Mouse (Mus musculus): ENCODE data around the gene Phgdh. TPM values are rescaled to one million over a fixed set of nuclear protein-coding genes. Genes with fewer than 3 reads are reported as not detected.

The Phgdh gene
- total and polyA plus RNA-seq, 3 experiments = not detected

GRCm38 (mm10) chr3:98339097-98339705 is 589 bp downstream of the Phgdh start:
- no peak for ATAC-seq (ENCODE audit: extremely low read depth, insufficient number of reproducible peaks, low FRiP score, poor library complexity, severe bottlenecking)
- Histone ChIP-seq H3K27me3 (ENCODE audit: insufficient read depth, low read length) (no peaks in the 10 kb centered on the region), H3K4me3 (ENCODE audit: low read depth, low read length) (no peak overlapping the region; the same call in 1 of the 2 replicates), H3K9me3 (replicated peaks) (peaks cover 55% of the 10 kb centered on the region), H3K4me1 (ENCODE audit: insufficient read depth, low read depth, low read length) (no peaks in the 10 kb centered on the region), H3K36me3 (replicated peaks) (no peaks in the 10 kb centered on the region)
- TF ChIP-seq CTCF (IDR thresholded peaks at IDR 0.05; ENCODE audit: low read depth, low read length) = no peak
- TF ChIP-seq POLR2AphosphoS5 (IDR thresholded peaks at IDR 0.05; ENCODE audit: insufficient replicate concordance, low read depth, low read length) = no peak
- TF ChIP-seq GATA2 (IDR thresholded peaks at IDR 0.05; ENCODE audit: borderline replicate concordance, low read depth, low read length) = no peak
- no peak for TF ChIP-seq TAL1 (conservative IDR thresholded peaks at IDR 0.05; ENCODE audit: low read depth, low read length)
- TF ChIP-seq GATA1 (IDR thresholded peaks at IDR 0.05; ENCODE audit: borderline replicate concordance, low read length) = no peak
- no peak for DNase-seq (ENCODE audit: low spot score)

- no peaks in the 10 kb centered on the region for H3K4me1 ChIP-seq (ENCODE audit: insufficient read depth, low read depth, low read length)
- no peak for DNase-seq (ENCODE audit: low spot score)
Measured at GRCm38 (mm10) chr3:98338584-98339041, 1.2 kb downstream of the Phgdh start.

GRCm38 (mm10) chr3:98336661-98337654 is 2.8 kb downstream of the Phgdh start:
- Histone ChIP-seq H3K27me3 (ENCODE audit: insufficient read depth, low read length) (no peaks in the 10 kb centered on the region), H3K9me3 (replicated peaks) (peaks cover 59% of the 10 kb centered on the region), H3K36me3 (replicated peaks) (no peaks in the 10 kb centered on the region), H3K4me1 (ENCODE audit: insufficient read depth, low read depth, low read length) (no peaks in the 10 kb centered on the region), H3K4me3 (ENCODE audit: low read depth, low read length) (no peak overlapping the region)
- TF ChIP-seq POLR2AphosphoS5 (IDR thresholded peaks at IDR 0.05; ENCODE audit: insufficient replicate concordance, low read depth, low read length) (no peak), CTCF (IDR thresholded peaks at IDR 0.05; ENCODE audit: low read depth, low read length) (no peak), GATA2 (IDR thresholded peaks at IDR 0.05; ENCODE audit: borderline replicate concordance, low read depth, low read length) (no peak), TAL1 (conservative IDR thresholded peaks at IDR 0.05; ENCODE audit: low read depth, low read length) (no peak), GATA1 (IDR thresholded peaks at IDR 0.05; ENCODE audit: borderline replicate concordance, low read length) (no peak)
- no peak for DNase-seq (ENCODE audit: low spot score)
- ATAC-seq (ENCODE audit: extremely low read depth, insufficient number of reproducible peaks, low FRiP score, poor library complexity, severe bottlenecking) = no peak

More at GRCm38 (mm10) chr3:98338584-98339041, 1.2 kb downstream of the Phgdh start:
- TF ChIP-seq POLR2AphosphoS5 (IDR thresholded peaks at IDR 0.05; ENCODE audit: insufficient replicate concordance, low read depth, low read length) = no peak
- H3K36me3 ChIP-seq (replicated peaks) = no peaks in the 10 kb centered on the region
- no peaks in the 10 kb centered on the region for H3K27me3 ChIP-seq (ENCODE audit: insufficient read depth, low read length)
- peaks cover 59% of the 10 kb centered on the region for H3K9me3 ChIP-seq (replicated peaks)
- H3K4me3 ChIP-seq (ENCODE audit: low read depth, low read length) = no peak overlapping the region
- no peak for ATAC-seq (ENCODE audit: extremely low read depth, insufficient number of reproducible peaks, low FRiP score, poor library complexity, severe bottlenecking)

- Histone ChIP-seq H3K36me3 (replicated peaks) (no peaks in the 10 kb centered on the region), H3K4me3 (ENCODE audit: low read depth, low read length) (no peak overlapping the region), H3K27me3 (ENCODE audit: insufficient read depth, low read length) (no peaks in the 10 kb centered on the region), H3K9me3 (replicated peaks) (peaks cover 54% of the 10 kb centered on the region), H3K4me1 (ENCODE audit: insufficient read depth, low read depth, low read length) (no peaks in the 10 kb centered on the region)
- TF ChIP-seq GATA1 (IDR thresholded peaks at IDR 0.05; ENCODE audit: borderline replicate concordance, low read length) (no peak), GATA2 (IDR thresholded peaks at IDR 0.05; ENCODE audit: borderline replicate concordance, low read depth, low read length) (no peak), TAL1 (conservative IDR thresholded peaks at IDR 0.05; ENCODE audit: low read depth, low read length) (no peak), POLR2AphosphoS5 (IDR thresholded peaks at IDR 0.05; ENCODE audit: insufficient replicate concordance, low read depth, low read length) (no peak), CTCF (IDR thresholded peaks at IDR 0.05; ENCODE audit: low read depth, low read length) (no peak)
- ATAC-seq (ENCODE audit: extremely low read depth, insufficient number of reproducible peaks, low FRiP score, poor library complexity, severe bottlenecking) (no peak), DNase-seq (ENCODE audit: low spot score) (no peak)
Measured at GRCm38 (mm10) chr3:98335886-98336285, 3.9 kb downstream of the Phgdh start.

GRCm38 (mm10) chr3:98335331-98335730 is 4.5 kb downstream of the Phgdh start:
- H3K27me3 ChIP-seq (ENCODE audit: insufficient read depth, low read length) = no peaks in the 10 kb centered on the region
- no peaks in the 10 kb centered on the region for H3K36me3 ChIP-seq (replicated peaks)
- no peak overlapping the region for H3K4me3 ChIP-seq (ENCODE audit: low read depth, low read length)
- TF ChIP-seq GATA2 (IDR thresholded peaks at IDR 0.05; ENCODE audit: borderline replicate concordance, low read depth, low read length) = no peak
- no peak for TF ChIP-seq GATA1 (IDR thresholded peaks at IDR 0.05; ENCODE audit: borderline replicate concordance, low read length)
- TF ChIP-seq TAL1 (conservative IDR thresholded peaks at IDR 0.05; ENCODE audit: low read depth, low read length) = no peak
- TF ChIP-seq POLR2AphosphoS5 (IDR thresholded peaks at IDR 0.05; ENCODE audit: insufficient replicate concordance, low read depth, low read length) = no peak
- TF ChIP-seq CTCF (IDR thresholded peaks at IDR 0.05; ENCODE audit: low read depth, low read length) = no peak
- H3K4me1 ChIP-seq (ENCODE audit: insufficient read depth, low read depth, low read length) = no peaks in the 10 kb centered on the region
- ATAC-seq (ENCODE audit: extremely low read depth, insufficient number of reproducible peaks, low FRiP score, poor library complexity, severe bottlenecking) = no peak
- no peak for DNase-seq (ENCODE audit: low spot score)
- peaks cover 56% of the 10 kb centered on the region for H3K9me3 ChIP-seq (replicated peaks)

GRCm38 (mm10) chr3:98334010-98334409 is 5.8 kb downstream of the Phgdh start:
- H3K36me3 ChIP-seq (replicated peaks) = no peaks in the 10 kb centered on the region
- no peak overlapping the region for H3K4me3 ChIP-seq (ENCODE audit: low read depth, low read length)
- no peak for TF ChIP-seq TAL1 (conservative IDR thresholded peaks at IDR 0.05; ENCODE audit: low read depth, low read length)
- no peak for TF ChIP-seq POLR2AphosphoS5 (IDR thresholded peaks at IDR 0.05; ENCODE audit: insufficient replicate concordance, low read depth, low read length)
- no peak for TF ChIP-seq GATA2 (IDR thresholded peaks at IDR 0.05; ENCODE audit: borderline replicate concordance, low read depth, low read length)
- no peak for TF ChIP-seq GATA1 (IDR thresholded peaks at IDR 0.05; ENCODE audit: borderline replicate concordance, low read length)
- TF ChIP-seq CTCF (IDR thresholded peaks at IDR 0.05; ENCODE audit: low read depth, low read length) = no peak
- no peak for DNase-seq (ENCODE audit: low spot score)
- ATAC-seq (ENCODE audit: extremely low read depth, insufficient number of reproducible peaks, low FRiP score, poor library complexity, severe bottlenecking) = no peak
- no peaks in the 10 kb centered on the region for H3K27me3 ChIP-seq (ENCODE audit: insufficient read depth, low read length)
- peaks cover 56% of the 10 kb centered on the region for H3K9me3 ChIP-seq (replicated peaks)
- H3K4me1 ChIP-seq (ENCODE audit: insufficient read depth, low read depth, low read length) = no peaks in the 10 kb centered on the region
